Mouse (Mus musculus) liver, postnatal 0 days (tissue): ENCODE data around the gene Syn3. TPM values are rescaled to one million over a fixed set of nuclear protein-coding genes. Genes with fewer than 3 reads are reported as not detected.
"Not testable (repeated sequence)": the region's sequence is repeated elsewhere in the genome, so short reads cannot be mapped to it uniquely, and the experiment has no call there.

Experiments used
- ATAC-seq: fragments of 200-750 bp; cut with Nextera tagmentation; 2 replicates; pipeline ENCODE4 v1.8.0; 2017; ENCODE audit warnings: mild to moderate bottlenecking, moderate library complexity
- DNase-seq: peaks from one replicate; pipeline ENCODE4 v3.0.0-alpha.2; 2016
- H3K27ac ChIP-seq: fragments of 300-500 bp; sonication (generic); 2 replicates; pipeline ENCODE4 v1.5.1; 2014; ENCODE audit warnings: antibody characterized with exemption, moderate library complexity, mild to moderate bottlenecking, low read depth
- H3K27me3 ChIP-seq: fragments of 300-500 bp; sonication (generic); 2 replicates; pipeline ENCODE4 v1.6.1; 2014; ENCODE audit warnings: low read length, control low read depth, mixed read lengths; ENCODE audit not compliant: insufficient read depth
- H3K36me3 ChIP-seq: fragments of 300-500 bp; sonication (generic); replicated peaks from 2 replicates; pipeline ENCODE4 v1.6.1; 2014; ENCODE audit warnings: mild to moderate bottlenecking, control low read depth, low read length, moderate library complexity, mixed read lengths; ENCODE audit not compliant: insufficient read depth
- H3K4me1 ChIP-seq: fragments of 300-500 bp; sonication (generic); 2 replicates; pipeline ENCODE4 v1.6.1; 2014; ENCODE audit warnings: antibody characterized with exemption, mild to moderate bottlenecking, control low read depth; ENCODE audit not compliant: insufficient read depth
- H3K4me2 ChIP-seq: fragments of 300-500 bp; sonication (generic); 2 replicates; pipeline ENCODE4 v1.6.1; 2014; ENCODE audit warnings: low read depth, mild to moderate bottlenecking, low read length, moderate library complexity, mixed read lengths
- H3K4me3 ChIP-seq: fragments of 300-500 bp; sonication (generic); 2 replicates; pipeline ENCODE4 v1.5.1; 2014; ENCODE audit warnings: low read depth, low read length
- H3K9ac ChIP-seq: fragments of 300-500 bp; sonication (generic); replicated peaks from 2 replicates; pipeline ENCODE4 v1.6.1; 2014; ENCODE audit warnings: mild to moderate bottlenecking, moderate library complexity
- H3K9me3 ChIP-seq: fragments of 300-500 bp; sonication (generic); 2 replicates; pipeline ENCODE4 v1.6.1; 2016; ENCODE audit warnings: mild to moderate bottlenecking, control low read depth, low read length, mixed read lengths
- CTCF ChIP-seq: sonication (generic); IDR thresholded peaks from 2 replicates; pipeline ENCODE4 v1.5.1; 2016; ENCODE audit warnings: antibody characterized with exemption, low read depth
- EP300 ChIP-seq: IDR thresholded peaks from 2 replicates; pipeline ENCODE4 v1.6.1; 2016; ENCODE audit warnings: antibody characterized with exemption, low read depth, mild to moderate bottlenecking
- WGBS: fragments of 180-500 bp; shearing (Covaris S2); extraction: QIAGEN DNeasy Blood & Tissue Kit; methylation state at CpG from one replicate; pipeline ENCODE4 v1.1.7; 2014; ENCODE audit not compliant: insufficient replicate concordance; 5-methylcytosine and 5-hydroxymethylcytosine counted together
- polyA plus RNA-seq: library from polyadenylated mRNA; unstranded; fragments of >200 nt; fragmentation: Nextera tagmentation; extraction: Ambion mirVana; gene quantifications from 2 replicates; pipeline ENCODE4 v1.2.1, GENCODE M21; 2015

Syn3 gene
- polyA plus RNA-seq, 1 experiment from 2014 or later = 0.25 TPM

DNA sequence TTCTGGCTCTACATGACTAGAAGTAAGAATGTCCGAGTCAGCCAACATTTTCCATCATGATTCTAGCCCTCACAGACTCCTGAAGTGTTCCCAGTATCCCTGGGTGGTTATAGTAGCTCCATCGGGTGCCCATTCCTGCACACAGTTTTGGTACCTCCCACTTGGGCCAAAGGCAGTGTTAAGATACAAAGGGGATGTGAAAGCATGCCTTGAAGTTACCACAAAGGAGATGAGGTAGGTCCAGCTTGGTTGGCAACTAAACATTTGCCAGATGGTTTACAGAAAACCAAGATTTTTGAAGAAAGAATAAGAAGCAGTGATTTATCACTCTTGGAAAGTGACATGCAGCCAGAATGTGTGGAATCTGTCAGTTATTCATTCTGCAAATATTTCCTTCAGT lies 53.5 kb downstream of the Syn3 start:
- TF ChIP-seq CTCF = no peak
- no peak for TF ChIP-seq EP300
- H3K27ac ChIP-seq = no peak overlapping the region
- no peaks in the 10 kb centered on the region for H3K4me1 ChIP-seq
- no peak for DNase-seq
- no peak overlapping the region for H3K4me2 ChIP-seq
- no peaks in the 10 kb centered on the region for H3K27me3 ChIP-seq
- no peaks in the 10 kb centered on the region for H3K9me3 ChIP-seq
- H3K36me3 ChIP-seq = no peaks in the 10 kb centered on the region
- no peak overlapping the region for H3K9ac ChIP-seq
- no peak overlapping the region for H3K4me3 ChIP-seq
- ATAC-seq = no peak
- WGBS = 65% methylated on average over 2 of the region's 2 CpGs

DNA sequence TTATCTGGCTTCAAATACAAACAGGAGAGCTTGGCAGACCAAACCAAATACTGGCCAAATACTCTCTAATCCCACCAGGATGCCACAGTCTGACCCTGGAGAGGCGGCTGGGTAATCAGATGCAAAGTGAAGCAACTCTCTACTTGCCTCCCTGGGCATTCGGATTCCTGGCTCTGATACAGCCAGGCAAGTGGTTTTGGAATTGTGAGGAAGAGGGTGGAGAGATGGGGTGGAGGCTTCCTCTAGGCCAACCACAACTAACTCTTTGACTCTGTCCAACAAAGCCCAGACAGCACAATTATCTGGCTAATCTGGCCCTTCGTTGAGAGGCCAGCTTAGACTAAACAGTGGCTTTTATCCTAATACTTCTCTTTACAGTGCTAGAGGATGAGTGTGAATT lies 54.0 kb downstream of the Syn3 start:
- H3K9me3 ChIP-seq = no peaks in the 10 kb centered on the region
- WGBS = 65% methylated on average over 3 of the region's 3 CpGs
- H3K4me1 ChIP-seq = no peaks in the 10 kb centered on the region
- no peaks in the 10 kb centered on the region for H3K27me3 ChIP-seq
- no peak overlapping the region for H3K9ac ChIP-seq
- H3K36me3 ChIP-seq = no peaks in the 10 kb centered on the region
- no peak overlapping the region for H3K4me2 ChIP-seq
- H3K4me3 ChIP-seq = no peak overlapping the region
- no peak for TF ChIP-seq EP300
- no peak for TF ChIP-seq CTCF
- DNase-seq (no peak), ATAC-seq (no peak)
- no peak overlapping the region for H3K27ac ChIP-seq

DNA sequence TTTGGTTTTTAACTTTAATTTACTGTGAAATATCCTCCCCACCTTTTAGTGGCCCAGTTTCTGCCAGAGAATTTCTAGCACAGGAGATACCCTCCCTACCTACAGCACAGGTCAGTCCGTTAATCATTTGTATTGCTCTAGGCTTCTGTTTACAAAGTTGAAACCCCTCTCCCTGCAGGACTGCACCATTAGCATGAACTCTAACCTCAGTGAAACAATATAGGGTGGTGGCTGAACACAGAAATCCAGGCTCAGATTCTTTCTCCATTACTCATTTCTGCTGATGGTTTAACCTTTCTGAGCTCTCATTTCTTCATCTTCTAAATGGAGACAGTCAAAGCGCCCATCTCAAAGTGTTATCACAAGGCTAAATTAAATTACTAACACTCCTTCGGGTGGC lies 56.9 kb downstream of the Syn3 start:
- H3K27me3 ChIP-seq = no peaks in the 10 kb centered on the region
- H3K9me3 ChIP-seq = no peaks in the 10 kb centered on the region
- TF ChIP-seq EP300 = no peak
- no peak for TF ChIP-seq CTCF
- WGBS = 69% methylated on average over 3 of the region's 3 CpGs
- ATAC-seq (no peak), DNase-seq (no peak)
- no peak overlapping the region for H3K9ac ChIP-seq
- no peaks in the 10 kb centered on the region for H3K4me1 ChIP-seq
- no peak overlapping the region for H3K27ac ChIP-seq
- H3K4me2 ChIP-seq = no peak overlapping the region
- no peaks in the 10 kb centered on the region for H3K36me3 ChIP-seq
- H3K4me3 ChIP-seq = no peak overlapping the region

DNA sequence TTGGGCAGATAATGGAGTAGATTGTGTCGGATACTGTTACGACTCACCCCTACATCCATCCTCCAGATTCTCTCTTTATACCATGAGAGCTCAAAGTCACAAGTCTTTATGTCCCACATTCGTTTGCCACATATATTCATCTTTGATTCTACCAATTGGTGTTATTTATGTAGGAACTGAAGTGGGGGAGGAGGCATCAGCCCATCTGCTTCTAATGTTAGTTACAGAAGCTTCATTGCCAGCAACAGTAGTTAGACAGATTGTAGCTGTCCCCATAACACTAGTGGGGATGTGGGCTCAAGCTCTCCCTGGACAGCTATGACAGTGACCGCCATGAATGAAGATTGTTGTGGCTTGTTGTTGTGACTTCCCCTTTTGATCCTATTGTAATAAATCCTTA lies 59.1 kb downstream of the Syn3 start:
- H3K4me1 ChIP-seq = no peaks in the 10 kb centered on the region
- DNase-seq = no peak
- ATAC-seq = no peak
- no peaks in the 10 kb centered on the region for H3K36me3 ChIP-seq
- H3K9ac ChIP-seq = no peak overlapping the region
- no peaks in the 10 kb centered on the region for H3K27me3 ChIP-seq
- no peak overlapping the region for H3K4me2 ChIP-seq
- H3K27ac ChIP-seq = no peak overlapping the region
- no peaks in the 10 kb centered on the region for H3K9me3 ChIP-seq
- H3K4me3 ChIP-seq = no peak overlapping the region
- no peak for TF ChIP-seq CTCF
- TF ChIP-seq EP300 = no peak
- WGBS = 76% methylated on average over 4 of the region's 4 CpGs

DNA sequence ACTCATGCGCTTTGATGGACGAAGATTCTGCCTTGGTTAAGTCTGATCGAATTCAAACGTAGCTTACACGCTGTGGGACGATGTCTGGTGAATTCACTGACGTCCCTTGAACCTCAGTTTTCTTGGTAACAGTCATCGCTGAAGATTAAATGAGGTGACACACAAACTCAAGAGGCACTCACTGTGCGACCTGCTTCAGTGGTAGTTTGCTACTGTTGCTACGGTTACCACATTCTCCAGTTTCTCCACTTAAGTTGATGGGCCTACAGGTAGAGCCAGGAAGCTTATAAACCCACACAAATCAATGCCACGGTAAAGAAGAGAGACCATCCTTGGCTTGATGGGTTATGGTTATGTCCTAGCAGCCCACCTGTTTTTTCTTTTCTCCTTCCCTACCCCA lies 61.4 kb downstream of the Syn3 start:
- Histone ChIP-seq H3K4me1 (no peaks in the 10 kb centered on the region), H3K9ac (no peak overlapping the region), H3K4me3 (no peak overlapping the region), H3K9me3 (no peaks in the 10 kb centered on the region), H3K36me3 (no peaks in the 10 kb centered on the region), H3K4me2 (no peak overlapping the region), H3K27ac (no peak overlapping the region), H3K27me3 (no peaks in the 10 kb centered on the region)
- TF ChIP-seq EP300 (no peak), CTCF (no peak)
- WGBS = 82% methylated on average over 11 of the region's 11 CpGs
- no peak for ATAC-seq
- no peak for DNase-seq

DNA sequence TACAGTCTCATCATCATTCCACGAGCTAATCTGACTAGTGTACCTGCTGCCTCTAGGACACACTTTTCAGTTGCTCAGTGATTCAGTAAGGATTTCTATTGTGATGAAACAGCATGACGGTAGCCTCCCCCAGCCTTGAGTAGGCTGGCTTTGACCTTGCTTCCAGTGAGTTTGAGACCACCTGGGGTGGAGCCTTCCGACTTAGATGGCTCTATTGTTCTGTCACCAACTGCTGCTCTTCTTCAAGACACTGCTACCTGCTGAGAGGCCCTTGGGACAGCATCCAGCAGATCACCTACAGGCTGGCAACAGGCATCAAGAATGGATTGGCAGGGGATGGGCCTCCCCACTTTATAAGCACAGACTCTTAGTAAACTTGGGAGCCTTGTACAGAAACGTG lies 63.7 kb downstream of the Syn3 start:
- H3K4me2 ChIP-seq, H3K4me1 ChIP-seq, ATAC-seq, H3K4me3 ChIP-seq, H3K9me3 ChIP-seq, DNase-seq, H3K27ac ChIP-seq, H3K9ac ChIP-seq, H3K27me3 ChIP-seq, H3K36me3 ChIP-seq: not testable (repeated sequence)
- WGBS = 71% methylated on average over 4 of the region's 4 CpGs

DNA sequence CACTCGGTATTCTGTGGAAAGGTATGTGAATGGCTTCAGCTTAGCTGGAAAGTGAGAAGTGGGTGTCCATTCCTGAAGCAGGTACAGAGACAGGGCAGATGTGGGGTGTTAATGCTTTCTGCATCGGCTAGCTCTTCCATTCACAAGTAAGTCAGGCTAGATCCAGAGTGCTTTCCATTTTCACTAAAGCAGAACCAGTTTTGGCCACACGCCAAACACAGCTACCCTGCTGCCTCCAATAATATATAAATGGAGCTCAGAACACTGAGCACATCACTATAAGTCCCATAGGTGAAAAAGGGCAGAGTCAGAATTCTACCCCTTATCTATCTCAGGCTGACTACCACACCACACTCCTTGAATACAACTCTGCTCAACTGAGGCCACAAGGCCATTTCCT lies 69.0 kb downstream of the Syn3 start:
- no peaks in the 10 kb centered on the region for H3K4me1 ChIP-seq
- no peaks in the 10 kb centered on the region for H3K9me3 ChIP-seq
- H3K4me3 ChIP-seq = no peak overlapping the region
- no peak overlapping the region for H3K9ac ChIP-seq
- 68% methylated on average over 3 of the region's 3 CpGs for WGBS
- DNase-seq = no peak
- no peaks in the 10 kb centered on the region for H3K36me3 ChIP-seq
- no peak overlapping the region for H3K4me2 ChIP-seq
- TF ChIP-seq CTCF = no peak
- TF ChIP-seq EP300 = no peak
- no peak for ATAC-seq
- H3K27ac ChIP-seq = no peak overlapping the region
- H3K27me3 ChIP-seq = no peaks in the 10 kb centered on the region
